Mouse (Mus musculus): Measurements from ENCODE around the gene Mef2b. TPM values are rescaled to one million over a fixed set of nuclear protein-coding genes. Genes with fewer than 3 reads are reported as not detected.

Mef2b gene
- 0.25 TPM in 1 of 2 replicates, not detected in the other for total RNA-seq (2017)

DNA sequence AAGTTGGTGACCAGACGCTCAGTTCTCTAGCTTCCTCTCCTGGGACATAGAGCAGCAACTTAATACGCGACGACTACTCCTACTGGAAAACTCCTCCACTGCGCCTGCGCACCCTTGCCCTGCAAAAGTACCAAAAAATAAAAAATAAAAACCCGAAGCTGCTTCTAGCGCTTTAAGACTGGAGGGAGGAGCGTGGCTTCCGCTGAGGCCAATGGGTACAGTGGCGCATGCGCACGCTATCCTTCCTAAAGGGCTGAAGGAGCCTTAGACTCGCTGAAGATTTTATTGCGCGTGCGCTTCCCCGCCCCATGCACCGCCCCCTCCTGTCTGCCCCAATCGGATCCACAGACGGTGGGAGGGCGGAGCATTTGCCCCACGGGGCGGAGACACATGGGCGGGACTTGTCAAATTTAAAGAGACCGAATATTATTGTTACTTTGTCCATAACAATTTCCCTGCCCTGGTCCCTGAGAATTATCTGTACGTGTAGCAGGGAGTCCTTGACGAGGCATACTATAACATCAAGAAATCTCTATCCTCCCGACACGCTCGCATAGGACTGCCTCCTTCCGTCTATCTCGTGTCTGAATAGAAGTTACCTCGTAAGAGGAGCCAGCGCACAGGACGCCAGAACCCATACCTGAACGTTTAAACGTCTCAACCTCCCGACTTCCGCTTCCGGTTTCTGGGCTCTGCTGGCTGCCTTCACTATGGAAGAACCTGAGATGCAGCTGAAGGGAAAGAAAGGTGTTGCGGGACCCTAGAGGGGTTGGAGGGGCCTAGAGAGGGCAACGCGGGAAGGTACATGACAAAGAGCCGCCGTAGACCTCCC is at the start of gene Mef2b, which contains the start of the genes Rfxank and Borcs8:
Gene Mef2b (plus strand): TSS at position 686 of the 832 bp plus-strand sequence.
Gene Rfxank (minus strand): TSS at position 129 of the 832 bp plus-strand sequence.
Gene Borcs8 (plus strand): TSS at position 474 of the 832 bp plus-strand sequence.
- peak; percentile 97 to 98 for ATAC-seq (replicated peaks in 1 of 2; ENCODE audit: insufficient read depth in 1 of 2, low FRiP score in 2 of 2, low TSS enrichment in 1 of 2, low read depth in 1 of 2, poor library complexity in 2 of 2, severe bottlenecking in 2 of 2)

GRCm38 (mm10) chr8:70092786-70093185 is 46.7 kb upstream of the Mef2b start:
- no peak for ATAC-seq (replicated peaks in 1 of 2; ENCODE audit: insufficient read depth in 1 of 2, low FRiP score in 2 of 2, low TSS enrichment in 1 of 2, low read depth in 1 of 2, poor library complexity in 2 of 2, severe bottlenecking in 2 of 2)

- no peak for ATAC-seq (replicated peaks in 1 of 2; ENCODE audit: insufficient read depth in 1 of 2, low FRiP score in 2 of 2, low TSS enrichment in 1 of 2, low read depth in 1 of 2, poor library complexity in 2 of 2, severe bottlenecking in 2 of 2)
These were observed 40.2 kb upstream of the Mef2b start for GRCm38 (mm10) chr8:70099276-70099675.

GRCm38 (mm10) chr8:70100241-70100640 is 39.3 kb upstream of the Mef2b start:
- no peak for ATAC-seq (replicated peaks in 1 of 2; ENCODE audit: insufficient read depth in 1 of 2, low FRiP score in 2 of 2, low TSS enrichment in 1 of 2, low read depth in 1 of 2, poor library complexity in 2 of 2, severe bottlenecking in 2 of 2)

GRCm38 (mm10) chr8:70104506-70104905 is 35.0 kb upstream of the Mef2b start:
- ATAC-seq (replicated peaks in 1 of 2; ENCODE audit: insufficient read depth in 1 of 2, low FRiP score in 2 of 2, low TSS enrichment in 1 of 2, low read depth in 1 of 2, poor library complexity in 2 of 2, severe bottlenecking in 2 of 2): peak; percentile 68 to 79

GRCm38 (mm10) chr8:70104922-70105321 is 34.6 kb upstream of the Mef2b start:
- ATAC-seq (replicated peaks in 1 of 2; ENCODE audit: insufficient read depth in 1 of 2, low FRiP score in 2 of 2, low TSS enrichment in 1 of 2, low read depth in 1 of 2, poor library complexity in 2 of 2, severe bottlenecking in 2 of 2): no peak

- no peak for ATAC-seq (replicated peaks in 1 of 2; ENCODE audit: insufficient read depth in 1 of 2, low FRiP score in 2 of 2, low TSS enrichment in 1 of 2, low read depth in 1 of 2, poor library complexity in 2 of 2, severe bottlenecking in 2 of 2)
These were observed 29.1 kb upstream of the Mef2b start for GRCm38 (mm10) chr8:70110451-70110850.

- ATAC-seq (replicated peaks in 1 of 2; ENCODE audit: insufficient read depth in 1 of 2, low FRiP score in 2 of 2, low TSS enrichment in 1 of 2, low read depth in 1 of 2, poor library complexity in 2 of 2, severe bottlenecking in 2 of 2): no peak
These were observed 28.2 kb upstream of the Mef2b start for GRCm38 (mm10) chr8:70111192-70111795.

DNA sequence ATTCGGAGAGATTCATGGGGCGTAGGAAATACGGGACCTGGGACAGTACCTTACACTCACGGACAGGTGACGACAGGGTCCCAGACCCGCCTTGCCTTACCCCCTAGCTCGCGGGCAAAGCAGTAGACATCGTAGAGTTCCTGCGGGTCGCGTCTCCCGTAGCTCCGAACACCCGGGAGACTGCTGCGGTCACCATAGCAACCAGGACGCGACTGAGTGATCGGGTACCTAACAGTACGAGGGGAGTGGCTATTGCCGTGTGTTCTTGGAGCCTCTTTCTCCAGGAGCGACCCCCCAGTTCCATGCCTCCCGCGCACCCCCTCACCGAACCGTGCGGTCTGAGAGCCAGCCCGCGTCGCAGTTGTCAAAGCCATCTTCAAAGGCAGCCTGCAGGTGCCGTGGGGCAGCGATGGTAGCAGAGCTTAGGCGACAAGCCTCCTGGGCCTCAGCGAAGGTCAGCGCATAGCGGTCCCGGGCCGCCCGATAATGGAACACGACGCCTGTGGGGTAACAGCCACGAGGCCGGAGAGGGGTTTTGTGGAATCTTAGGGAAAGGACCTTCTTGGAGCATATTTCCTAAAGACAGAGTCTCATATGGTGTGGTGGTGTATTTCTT is 27.0 kb upstream of the Mef2b start:
- no peak for ATAC-seq (replicated peaks in 1 of 2; ENCODE audit: insufficient read depth in 1 of 2, low FRiP score in 2 of 2, low TSS enrichment in 1 of 2, low read depth in 1 of 2, poor library complexity in 2 of 2, severe bottlenecking in 2 of 2)

GRCm38 (mm10) chr8:70114488-70114887 is 25.0 kb upstream of the Mef2b start:
- no peak for ATAC-seq (replicated peaks in 1 of 2; ENCODE audit: insufficient read depth in 1 of 2, low FRiP score in 2 of 2, low TSS enrichment in 1 of 2, low read depth in 1 of 2, poor library complexity in 2 of 2, severe bottlenecking in 2 of 2)

GRCm38 (mm10) chr8:70114892-70115291 is 24.6 kb upstream of the Mef2b start:
- ATAC-seq (replicated peaks in 1 of 2; ENCODE audit: insufficient read depth in 1 of 2, low FRiP score in 2 of 2, low TSS enrichment in 1 of 2, low read depth in 1 of 2, poor library complexity in 2 of 2, severe bottlenecking in 2 of 2): no peak

DNA sequence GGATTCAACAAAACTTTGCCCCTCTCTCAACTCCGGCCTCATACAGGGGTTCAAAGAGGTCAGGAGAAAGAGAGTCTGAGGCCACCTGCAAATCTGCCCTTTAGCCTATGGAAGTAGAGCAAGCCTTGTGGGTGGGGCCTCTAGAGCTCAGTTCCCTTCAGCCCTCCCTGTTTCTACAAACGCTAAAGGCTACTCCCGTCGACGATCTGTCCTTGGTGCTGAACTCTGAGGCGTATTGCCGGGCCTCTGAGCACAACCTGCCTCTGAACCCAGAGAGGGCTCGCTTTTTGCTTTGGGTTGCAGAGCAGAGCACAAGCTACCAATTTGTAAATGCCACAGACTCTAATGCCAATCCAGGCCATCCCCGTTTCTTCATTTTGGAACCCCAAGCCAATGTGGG is 21.9 kb upstream of the Mef2b start:
- peak; percentile 62 to 69; a peak in 3 of 4 replicates for ATAC-seq (replicated peaks in 1 of 2; ENCODE audit: insufficient read depth in 1 of 2, low FRiP score in 2 of 2, low TSS enrichment in 1 of 2, low read depth in 1 of 2, poor library complexity in 2 of 2, severe bottlenecking in 2 of 2)

DNA sequence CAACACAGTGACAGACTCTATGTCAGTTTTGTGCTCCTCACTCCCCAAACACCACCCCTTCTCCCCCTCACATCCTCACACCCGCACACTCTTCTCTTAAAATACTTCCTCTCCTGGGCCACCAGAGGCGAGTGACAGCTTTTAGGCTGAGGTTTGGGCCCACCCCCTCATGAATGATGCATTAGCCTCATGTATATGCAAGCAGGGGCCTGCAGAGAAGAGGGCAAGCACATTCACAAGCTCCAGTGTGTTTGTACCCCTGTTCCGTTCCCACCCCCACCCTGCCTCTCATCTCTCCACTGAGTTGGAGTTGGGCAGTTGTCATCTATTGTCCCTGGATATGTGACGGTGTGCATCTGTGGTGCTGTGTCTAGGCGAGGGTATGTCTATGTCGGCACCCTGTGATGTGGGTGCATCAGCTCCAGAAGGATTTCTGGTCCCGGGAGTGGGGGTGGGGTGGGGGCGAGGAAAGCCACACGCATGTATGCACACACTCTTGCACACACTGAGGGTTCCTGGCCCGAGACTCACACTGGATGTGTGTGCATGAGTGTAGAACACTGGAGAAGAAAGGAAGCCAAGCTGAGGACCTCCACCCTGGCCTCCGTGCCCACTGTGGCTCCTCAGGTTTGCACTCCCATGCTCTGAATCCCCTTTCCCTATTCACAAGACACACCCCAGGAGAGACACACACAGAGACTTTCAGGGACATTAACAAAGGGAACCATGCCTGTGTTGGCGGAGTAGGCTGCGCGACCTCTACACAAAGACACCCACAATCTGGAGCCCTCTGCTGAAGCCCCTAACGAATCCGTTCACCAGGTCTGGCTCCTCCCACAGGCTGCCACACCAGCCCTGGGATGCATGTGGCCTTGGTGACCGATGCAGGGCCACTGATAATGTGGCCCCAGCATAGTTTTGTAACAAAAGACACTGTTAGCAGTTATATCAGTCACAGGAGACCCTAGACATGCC is 20.5 kb upstream of the Mef2b start:
- ATAC-seq (replicated peaks in 1 of 2; ENCODE audit: insufficient read depth in 1 of 2, low FRiP score in 2 of 2, low TSS enrichment in 1 of 2, low read depth in 1 of 2, poor library complexity in 2 of 2, severe bottlenecking in 2 of 2): peak in 1 of 2 experiments; percentile 33; a peak in 1 of 4 replicates

DNA sequence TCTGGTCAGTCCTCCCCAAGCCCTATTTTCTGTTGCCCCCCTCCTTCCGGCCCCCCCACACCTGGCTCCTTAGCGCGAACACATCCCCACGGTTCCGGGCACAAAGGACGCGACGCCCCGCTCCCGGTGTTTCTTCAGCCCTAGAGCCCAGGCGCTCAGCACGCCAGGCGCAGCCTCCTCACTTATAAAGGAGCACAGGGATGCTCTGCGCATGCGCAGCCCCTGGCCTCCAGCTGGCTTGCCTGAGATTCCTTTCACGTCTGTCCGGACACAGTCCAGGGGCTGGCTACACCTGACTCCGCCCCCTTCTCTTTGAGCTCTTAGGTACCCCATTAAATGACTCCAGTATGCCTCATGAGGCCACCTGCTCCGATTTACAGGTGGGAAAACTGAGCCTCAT is 18.8 kb upstream of the Mef2b start, which contains the start of gene Ncan:
Gene Ncan (minus strand): TSS at position 207 of the 400 bp plus-strand sequence.
- no peak for ATAC-seq (replicated peaks in 1 of 2; ENCODE audit: insufficient read depth in 1 of 2, low FRiP score in 2 of 2, low TSS enrichment in 1 of 2, low read depth in 1 of 2, poor library complexity in 2 of 2, severe bottlenecking in 2 of 2)

- 0 out of 4 replicates have a peak, but pooled peaks have one; percentile 51 to 61 for ATAC-seq (replicated peaks in 1 of 2; ENCODE audit: insufficient read depth in 1 of 2, low FRiP score in 2 of 2, low TSS enrichment in 1 of 2, low read depth in 1 of 2, poor library complexity in 2 of 2, severe bottlenecking in 2 of 2)
These were observed 16.6 kb upstream of the Mef2b start for GRCm38 (mm10) chr8:70122863-70123262.

GRCm38 (mm10) chr8:70124992-70125391 is 14.5 kb upstream of the Mef2b start:
- ATAC-seq (replicated peaks in 1 of 2; ENCODE audit: insufficient read depth in 1 of 2, low FRiP score in 2 of 2, low TSS enrichment in 1 of 2, low read depth in 1 of 2, poor library complexity in 2 of 2, severe bottlenecking in 2 of 2): no peak

DNA sequence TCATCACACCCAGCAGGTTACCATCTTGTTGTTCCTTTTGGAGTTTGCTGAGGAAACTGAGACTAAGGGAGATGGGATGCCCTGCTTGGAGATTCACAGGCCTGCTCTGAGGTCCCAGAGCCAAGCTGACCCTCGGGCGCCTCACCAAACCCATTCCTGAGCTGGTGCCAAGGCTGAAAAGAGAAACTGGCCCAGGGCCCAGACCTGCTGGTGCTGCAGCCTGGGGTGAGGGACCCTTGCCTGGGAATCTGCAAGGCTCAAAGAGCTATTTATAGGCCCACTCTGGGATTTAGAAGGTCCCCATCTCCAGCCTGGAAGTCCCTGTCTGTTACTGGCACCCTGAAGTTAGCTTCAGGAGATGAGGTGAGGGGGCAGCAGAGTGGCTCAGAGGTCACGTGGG is 11.1 kb upstream of the Mef2b start:
- ATAC-seq (replicated peaks in 1 of 2; ENCODE audit: insufficient read depth in 1 of 2, low FRiP score in 2 of 2, low TSS enrichment in 1 of 2, low read depth in 1 of 2, poor library complexity in 2 of 2, severe bottlenecking in 2 of 2): no peak
